Mouse (Mus musculus) urinary bladder, adult 2 months (tissue): ENCODE data around the gene Wwox. TPM values are rescaled to one million over a fixed set of nuclear protein-coding genes. Genes with fewer than 3 reads are reported as not detected.

ENCODE experiments used
- DNase-seq: peaks from one replicate; pipeline ENCODE4 v3.0.0; 2022; ENCODE audit warnings: low spot score
- polyA plus RNA-seq: library from polyadenylated mRNA; depleted of rRNA; stranded (reverse); fragments of >200 nt; gene quantifications from 2 replicates; pipeline ENCODE4 v1.2.3, GENCODE M21; 2012

The Wwox gene
- polyA plus RNA-seq, 1 experiment: 7.9 TPM

GRCm38 (mm10) chr8:115311003-115311402 is 871.5 kb downstream of the Wwox start:
- no peak for DNase-seq

GRCm38 (mm10) chr8:115312371-115312770 is 872.9 kb downstream of the Wwox start:
- DNase-seq: no peak

DNA sequence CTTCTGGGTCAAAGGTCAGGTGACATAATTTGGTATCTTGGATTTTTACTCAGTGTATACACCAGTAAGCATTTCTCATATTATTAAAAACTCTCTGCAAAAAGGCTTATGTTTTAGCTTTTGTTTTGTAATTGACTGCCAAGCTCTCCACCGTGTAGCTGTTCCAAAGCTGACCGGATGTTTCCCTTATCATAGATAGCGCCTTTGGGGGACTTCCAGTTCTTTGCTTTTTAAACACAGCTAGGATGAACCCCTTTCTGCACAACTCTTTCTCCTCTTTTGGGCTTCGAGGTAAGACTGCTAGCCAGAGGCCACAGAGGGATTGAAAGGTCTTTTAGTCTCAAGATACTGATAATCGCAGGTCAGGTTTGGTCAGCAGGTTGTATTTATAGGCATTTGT is 883.0 kb downstream of the Wwox start:
- no peak for DNase-seq

- no peak for DNase-seq
Measured at GRCm38 (mm10) chr8:115330671-115331070, 891.2 kb downstream of the Wwox start.

DNA sequence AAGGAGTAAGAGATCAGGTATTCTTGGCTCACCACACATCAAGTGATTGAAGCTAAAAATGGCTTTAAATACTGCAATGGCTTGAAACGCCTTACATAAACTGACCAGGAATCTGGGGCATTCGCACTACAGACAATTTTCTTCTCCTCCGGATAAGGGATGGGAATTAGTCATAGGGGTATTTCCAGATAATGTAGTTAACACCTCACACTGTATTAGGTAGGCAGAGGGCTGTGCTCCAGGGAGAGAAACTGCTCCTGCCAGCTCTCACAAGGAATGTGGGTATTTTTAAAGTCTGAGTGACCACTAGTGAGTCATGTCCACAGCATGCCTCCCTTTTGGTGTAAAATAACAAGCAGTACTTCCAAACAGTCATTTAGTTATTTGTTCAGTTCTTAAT is 894.5 kb downstream of the Wwox start:
- DNase-seq: no peak

DNA sequence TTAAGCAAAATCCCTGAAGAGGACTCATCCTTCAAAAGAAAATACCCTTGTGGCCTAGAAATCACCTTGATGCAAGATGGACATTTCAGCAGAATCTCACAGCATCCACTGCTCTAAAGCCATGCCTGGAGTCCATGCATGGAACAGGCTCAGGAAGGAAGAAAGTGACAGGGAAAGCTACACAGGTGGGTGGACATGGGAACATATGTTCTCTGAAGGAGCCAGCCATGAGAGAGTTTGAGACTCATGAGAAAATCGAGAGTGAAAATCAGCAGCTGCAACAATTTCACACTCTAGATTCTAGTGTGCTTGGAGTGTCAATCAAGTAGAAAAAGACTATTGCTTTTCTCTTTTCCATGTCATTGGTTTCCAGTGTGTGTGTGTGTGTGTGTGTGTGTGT is 896.9 kb downstream of the Wwox start:
- no peak for DNase-seq

GRCm38 (mm10) chr8:115348704-115349103 is 909.2 kb downstream of the Wwox start:
- no peak for DNase-seq

GRCm38 (mm10) chr8:115350707-115351106 is 911.3 kb downstream of the Wwox start:
- no peak for DNase-seq

- DNase-seq: no peak
Measured at GRCm38 (mm10) chr8:115357663-115358335, 918.3 kb downstream of the Wwox start.

DNA sequence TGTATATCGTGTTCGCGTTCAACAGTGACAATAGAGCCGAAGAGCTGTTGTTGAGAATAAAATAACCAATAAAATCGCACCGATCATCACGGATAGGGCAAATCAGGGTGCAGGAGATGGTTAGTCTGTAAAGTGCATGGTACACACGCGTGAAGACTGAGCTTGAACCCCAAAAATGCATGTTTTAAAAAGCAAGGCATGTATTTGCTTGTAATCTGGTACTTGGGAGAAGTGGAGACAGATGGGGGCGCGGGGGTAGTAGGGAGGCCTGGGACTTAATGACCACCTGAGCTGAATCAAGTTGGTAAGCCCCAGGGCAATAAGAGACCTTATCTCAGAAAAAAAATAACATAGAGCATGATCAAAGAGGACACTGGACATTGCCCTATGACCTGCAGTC is 919.0 kb downstream of the Wwox start:
- no peak for DNase-seq

- DNase-seq: no peak
Measured at GRCm38 (mm10) chr8:115359701-115360100, 920.2 kb downstream of the Wwox start.

- no peak for DNase-seq
Measured at GRCm38 (mm10) chr8:115362518-115362917, 923.1 kb downstream of the Wwox start.

DNA sequence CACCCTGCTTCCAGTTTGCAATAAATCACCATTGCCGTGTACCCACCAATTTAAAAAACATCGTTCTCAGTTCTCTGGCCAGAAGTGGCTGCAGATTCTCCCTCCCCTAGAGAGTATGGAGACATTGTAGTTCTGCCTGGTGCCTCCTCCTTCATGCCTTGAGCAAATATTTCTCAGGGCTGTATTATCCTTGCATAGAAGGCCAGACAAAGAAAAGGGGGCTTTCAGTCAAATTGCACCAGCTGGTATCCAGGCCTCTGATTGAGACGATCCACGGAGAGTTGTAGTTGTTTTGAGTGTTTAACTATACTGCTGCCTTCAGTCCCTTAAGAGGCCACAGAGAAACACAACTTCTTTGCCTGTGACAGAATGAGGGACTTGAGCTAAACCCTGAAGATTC is 935.5 kb downstream of the Wwox start:
- DNase-seq: no peak

DNA sequence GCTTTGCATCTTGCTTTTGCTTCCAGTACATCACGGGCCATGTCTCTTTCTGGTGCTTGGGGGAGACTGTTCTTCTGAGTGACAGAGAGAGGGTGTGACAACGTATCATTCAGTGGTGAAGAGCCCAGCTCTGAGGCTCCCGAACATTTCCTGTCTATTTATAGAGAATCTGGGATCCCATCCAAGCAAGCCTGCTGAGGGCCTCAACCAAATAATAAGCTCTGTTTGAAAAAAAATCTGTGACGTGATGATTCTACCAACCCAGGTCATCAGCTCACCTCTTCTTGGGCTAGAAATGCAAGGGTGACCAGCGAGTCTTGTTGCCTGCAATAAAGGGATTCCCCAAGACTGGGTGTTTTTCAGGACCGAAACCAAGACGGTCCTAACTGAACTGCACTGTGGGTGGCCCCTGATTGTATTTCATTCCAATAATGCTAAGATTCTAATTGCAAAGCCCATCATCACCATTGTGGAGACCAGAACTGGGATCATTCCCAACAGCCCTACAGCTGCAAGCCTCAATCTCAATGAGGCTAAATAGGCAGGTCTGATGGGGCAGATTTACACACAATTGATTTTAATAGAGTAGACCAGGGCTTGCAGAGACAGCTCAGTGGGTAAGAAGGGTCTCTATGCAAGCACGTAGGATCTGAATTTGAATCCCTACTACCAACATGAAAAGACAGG is 936.0 kb downstream of the Wwox start:
- DNase-seq: no peak

DNA sequence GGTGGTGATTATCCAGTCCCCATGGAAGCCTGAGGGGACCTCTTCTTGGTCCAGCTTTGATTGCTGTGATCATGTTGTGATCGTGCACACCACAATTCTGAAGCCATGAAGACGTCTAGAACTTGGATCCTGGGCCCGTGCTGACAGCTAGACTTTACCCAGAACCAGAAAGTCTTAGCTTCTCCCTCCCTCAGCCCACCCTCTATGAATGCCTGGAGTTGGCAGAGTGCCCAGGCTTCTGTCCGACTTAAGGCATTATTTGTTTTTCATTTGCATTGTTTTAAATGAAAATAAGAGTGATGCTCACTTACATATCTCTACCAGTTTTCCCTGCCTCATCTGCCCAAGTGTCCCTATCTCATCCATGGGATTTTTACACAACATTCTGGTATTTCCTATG is 937.9 kb downstream of the Wwox start:
- no peak for DNase-seq

- DNase-seq: no peak
Measured at GRCm38 (mm10) chr8:115380017-115380416, 940.6 kb downstream of the Wwox start.

DNA sequence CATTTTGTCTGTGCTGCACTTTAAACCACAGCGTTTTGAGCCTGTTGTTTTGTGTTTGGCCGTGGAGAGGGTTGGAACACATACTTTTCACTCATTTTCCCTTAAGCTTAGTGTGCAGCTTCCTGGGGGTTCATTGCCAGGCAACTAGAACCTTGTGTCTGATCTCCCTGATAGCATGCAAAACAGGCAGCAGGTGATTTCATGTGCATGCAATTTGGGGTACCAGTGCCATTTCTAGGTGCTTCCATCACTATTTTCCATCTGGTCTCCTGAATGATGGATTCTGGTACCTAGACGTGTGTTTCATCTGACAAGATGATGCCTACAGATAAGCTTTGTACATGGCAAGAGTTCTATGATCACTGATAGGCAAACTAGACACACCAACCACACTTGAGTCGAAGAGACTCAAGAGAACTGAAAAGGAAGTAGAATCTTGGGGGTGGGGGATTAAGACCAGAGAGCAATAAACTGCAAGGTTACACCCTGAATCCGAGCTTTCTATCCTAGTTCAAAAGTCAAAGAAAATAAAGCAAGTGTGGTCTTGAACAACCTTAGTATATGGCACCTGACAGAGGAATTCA is 951.6 kb downstream of the Wwox start:
- no peak for DNase-seq

- DNase-seq: no peak
Measured at GRCm38 (mm10) chr8:115395840-115396239, 956.4 kb downstream of the Wwox start.

- no peak for DNase-seq
Measured at GRCm38 (mm10) chr8:115397981-115398380, 958.5 kb downstream of the Wwox start.

GRCm38 (mm10) chr8:115400013-115400720 is 960.7 kb downstream of the Wwox start:
- DNase-seq: no peak
